Mouse (Mus musculus): ENCODE data around the gene B4galt2. TPM values are rescaled to one million over a fixed set of nuclear protein-coding genes. Genes with fewer than 3 reads are reported as not detected.
A peak's percentile ranks its signal among the peaks of the same experiment; 100 is the strongest.

Gene B4galt2
- not detected in 2 replicates for total RNA-seq (2017)

DNA sequence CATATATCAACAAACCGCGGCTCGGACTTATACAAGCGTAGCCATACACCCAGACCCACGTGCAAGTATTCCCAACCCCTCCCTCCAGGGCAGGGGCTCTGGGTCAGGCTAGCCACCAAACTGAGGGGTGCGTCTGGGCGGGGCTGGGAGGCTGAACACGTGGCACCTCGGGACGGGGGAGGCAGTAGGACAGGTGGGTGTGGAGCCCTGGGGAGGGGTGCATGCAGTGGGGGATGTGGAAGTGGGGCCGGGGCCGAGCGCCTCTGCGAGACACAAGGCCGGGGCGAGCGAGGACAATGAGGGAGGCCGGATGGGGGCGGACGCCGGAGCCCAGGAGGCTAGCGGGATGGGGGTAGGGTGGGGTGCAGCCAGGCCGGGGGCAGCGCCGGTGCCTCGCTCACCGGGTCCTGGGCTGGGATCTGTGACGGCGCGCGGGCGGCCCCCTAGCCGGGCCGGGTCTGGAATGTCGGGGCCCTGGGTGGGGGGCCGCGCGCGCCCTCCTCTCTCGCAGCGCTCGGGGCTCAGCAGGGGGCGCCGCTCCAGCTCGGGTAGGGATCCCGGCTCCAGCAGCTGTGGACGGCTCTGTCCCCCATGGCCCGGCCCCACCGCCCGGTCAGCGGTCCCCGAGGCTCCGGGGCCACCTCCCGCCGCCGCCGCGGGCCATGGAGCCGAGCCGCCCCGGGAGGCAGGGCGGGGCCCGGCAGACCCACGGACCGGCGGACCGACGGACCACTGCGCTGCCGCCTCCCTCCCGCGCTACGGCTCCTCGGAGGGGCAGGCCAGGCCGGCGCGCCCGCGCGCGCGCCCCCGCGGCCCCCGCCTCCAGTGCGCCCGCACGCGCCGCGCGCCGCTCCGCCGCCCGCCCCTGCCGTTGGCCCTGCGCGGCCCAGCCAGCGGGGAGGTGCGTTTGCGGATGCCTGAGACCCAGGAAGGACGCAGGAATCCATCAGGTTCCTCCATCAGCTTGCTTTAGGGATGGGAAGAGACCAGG is at the start of gene B4galt2:
TSS of gene B4galt2 (minus strand) at position 787 of the 991 bp plus-strand sequence.
- ATAC-seq (replicated peaks in 1 of 2; ENCODE audit: insufficient read depth in 1 of 2, low FRiP score in 2 of 2, low TSS enrichment in 1 of 2, low read depth in 1 of 2, poor library complexity in 2 of 2, severe bottlenecking in 2 of 2): no peak

DNA sequence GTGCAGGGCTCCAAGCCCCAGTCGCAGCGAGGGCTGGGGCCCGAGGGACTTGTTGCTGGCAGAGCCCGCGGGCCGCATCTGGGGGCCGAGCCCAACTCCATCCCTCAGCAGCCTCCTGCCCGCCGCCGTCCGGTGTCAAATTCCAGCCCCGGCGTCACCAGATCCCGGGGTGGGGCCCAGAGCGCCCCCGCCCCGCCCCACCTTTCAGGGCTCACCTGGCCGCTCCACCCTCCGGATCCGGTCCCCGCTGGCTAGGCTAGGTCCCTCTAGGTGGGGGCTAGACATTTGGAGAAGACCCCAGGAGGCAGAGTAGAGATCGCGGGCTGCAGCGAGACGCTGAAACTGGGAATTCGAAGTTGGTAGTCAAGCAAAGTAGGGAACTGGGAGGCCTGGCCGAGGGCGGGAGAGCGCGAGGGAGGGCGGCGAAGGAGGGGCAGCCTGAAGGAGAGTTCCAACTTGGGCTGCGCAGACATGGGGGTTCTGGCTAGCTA is 46.1 kb upstream of the B4galt2 start, which contains the start of gene Artn:
TSS of gene Artn (minus strand) at position 373 of the 491 bp plus-strand sequence.
- ATAC-seq (replicated peaks in 1 of 2; ENCODE audit: insufficient read depth in 1 of 2, low FRiP score in 2 of 2, low TSS enrichment in 1 of 2, low read depth in 1 of 2, poor library complexity in 2 of 2, severe bottlenecking in 2 of 2): no peak

DNA sequence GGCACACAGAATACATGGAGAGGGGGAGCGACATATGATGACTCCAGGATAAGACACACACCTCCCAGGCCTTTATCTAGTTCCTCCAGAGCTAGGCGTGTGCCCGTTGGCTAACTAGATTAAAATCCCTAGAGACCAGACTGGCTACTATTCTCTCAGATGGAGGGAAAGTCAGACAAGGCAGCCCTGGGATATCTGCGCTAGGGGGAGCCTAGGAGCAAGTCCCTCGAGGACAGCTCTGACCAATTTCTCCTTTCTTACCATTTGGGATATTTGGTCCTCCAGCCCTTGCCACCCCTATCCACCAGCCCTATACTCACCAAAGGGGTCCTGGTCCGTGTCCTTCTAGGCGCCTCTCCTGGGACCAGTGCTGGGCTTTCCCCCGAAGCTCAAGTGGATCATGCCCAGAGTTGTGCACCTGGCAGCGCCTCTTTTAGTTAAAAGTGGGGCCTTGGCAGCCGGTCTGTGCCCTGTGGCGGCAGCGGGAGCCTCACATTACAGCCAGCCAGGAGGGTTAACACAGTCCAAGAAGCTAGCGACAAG is 45.5 kb upstream of the B4galt2 start:
- ATAC-seq (replicated peaks in 1 of 2; ENCODE audit: insufficient read depth in 1 of 2, low FRiP score in 2 of 2, low TSS enrichment in 1 of 2, low read depth in 1 of 2, poor library complexity in 2 of 2, severe bottlenecking in 2 of 2): peak; percentile 40 to 54; a peak in 2 of 4 replicates

DNA sequence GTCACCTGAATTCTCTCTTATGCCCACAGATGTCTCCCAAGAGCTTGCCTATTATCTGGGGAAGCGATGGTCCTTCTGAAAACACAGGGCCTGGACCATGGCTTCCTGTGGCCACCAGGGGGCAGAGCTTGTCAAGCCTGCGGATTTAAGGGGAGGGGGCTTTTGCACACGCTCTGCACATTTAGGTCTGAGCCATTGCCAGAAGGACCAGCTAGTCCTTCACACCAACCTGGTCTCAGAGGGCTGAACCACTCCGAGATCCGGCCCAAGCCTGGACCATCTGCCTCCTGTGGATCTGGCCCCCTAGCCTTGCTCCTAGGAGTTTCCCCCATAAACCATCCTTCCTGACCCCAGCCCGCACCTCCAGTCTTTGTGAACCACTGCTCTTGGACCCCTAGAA is 44.9 kb upstream of the B4galt2 start:
- ATAC-seq (replicated peaks in 1 of 2; ENCODE audit: insufficient read depth in 1 of 2, low FRiP score in 2 of 2, low TSS enrichment in 1 of 2, low read depth in 1 of 2, poor library complexity in 2 of 2, severe bottlenecking in 2 of 2): 0 out of 4 replicates have a peak, but pooled peaks of 1 of the 2 experiments have one; percentile 33

DNA sequence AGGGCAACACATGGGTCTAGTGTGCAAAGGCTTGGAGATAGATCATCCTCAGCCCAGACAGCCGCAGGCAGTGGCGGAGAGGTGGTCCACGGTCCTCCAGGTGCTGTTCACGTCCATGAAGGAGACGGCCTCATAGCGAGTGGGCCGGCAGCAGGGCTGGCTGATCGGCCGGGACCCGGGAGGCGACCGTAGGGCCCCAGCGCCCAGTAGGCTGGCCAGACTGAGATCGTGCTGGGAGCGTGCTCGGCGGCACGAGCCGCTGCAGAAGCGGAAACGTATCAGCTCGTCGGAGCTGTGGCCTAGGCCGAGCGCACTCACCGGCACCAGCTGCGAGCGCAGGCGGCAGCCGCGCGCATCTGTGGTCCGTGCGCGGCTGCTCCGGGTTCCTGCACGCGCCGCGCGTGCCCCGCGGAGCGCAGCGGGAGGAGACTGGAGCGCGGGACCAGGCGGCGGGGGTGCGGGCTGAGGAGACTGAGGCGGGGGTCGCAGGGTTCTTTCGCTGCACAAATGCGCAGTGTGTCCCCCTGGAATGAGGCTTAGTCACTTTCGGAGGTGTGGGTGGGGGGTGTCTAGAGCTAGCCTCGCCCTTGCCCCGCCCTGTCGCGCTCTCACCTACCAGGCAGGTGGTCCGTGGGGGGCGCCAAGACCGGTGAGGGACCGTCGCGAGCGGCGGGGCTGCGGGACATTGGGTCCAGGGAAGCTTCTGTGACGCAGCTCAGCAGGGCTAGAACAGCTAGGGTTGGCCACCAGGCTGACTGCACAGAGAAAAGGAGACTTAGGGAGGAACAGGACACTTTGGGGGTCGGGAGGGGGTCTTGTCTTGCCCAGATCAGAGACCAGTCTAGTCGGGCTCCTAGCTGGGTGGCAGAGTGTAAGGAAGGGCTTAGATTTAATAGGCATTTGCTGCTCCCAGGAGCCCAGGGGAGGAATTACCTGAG is 43.5 kb upstream of the B4galt2 start:
- 0 out of 4 replicates have a peak, but pooled peaks of 1 of the 2 experiments have one; percentile 27 for ATAC-seq (replicated peaks in 1 of 2; ENCODE audit: insufficient read depth in 1 of 2, low FRiP score in 2 of 2, low TSS enrichment in 1 of 2, low read depth in 1 of 2, poor library complexity in 2 of 2, severe bottlenecking in 2 of 2)

DNA sequence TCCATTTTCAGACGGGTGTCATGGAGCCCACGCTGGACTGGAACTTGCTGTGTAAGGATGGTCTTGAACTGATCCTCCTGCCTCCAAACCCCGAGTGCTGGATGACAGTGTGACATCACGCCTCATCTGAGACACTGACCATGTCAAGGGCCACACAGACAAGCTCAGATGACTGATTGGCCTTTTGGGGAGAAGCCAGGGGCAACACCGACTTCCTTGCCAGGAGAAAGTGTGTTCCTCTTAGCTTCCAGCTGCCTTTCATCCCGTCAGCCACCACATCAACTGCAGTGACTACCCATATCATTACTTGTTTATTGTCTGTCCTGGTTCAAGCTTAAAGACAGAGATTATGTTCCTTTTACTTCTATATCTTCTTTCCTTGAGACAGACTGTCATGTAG is 41.6 kb upstream of the B4galt2 start:
- ATAC-seq (replicated peaks in 1 of 2; ENCODE audit: insufficient read depth in 1 of 2, low FRiP score in 2 of 2, low TSS enrichment in 1 of 2, low read depth in 1 of 2, poor library complexity in 2 of 2, severe bottlenecking in 2 of 2): no peak

DNA sequence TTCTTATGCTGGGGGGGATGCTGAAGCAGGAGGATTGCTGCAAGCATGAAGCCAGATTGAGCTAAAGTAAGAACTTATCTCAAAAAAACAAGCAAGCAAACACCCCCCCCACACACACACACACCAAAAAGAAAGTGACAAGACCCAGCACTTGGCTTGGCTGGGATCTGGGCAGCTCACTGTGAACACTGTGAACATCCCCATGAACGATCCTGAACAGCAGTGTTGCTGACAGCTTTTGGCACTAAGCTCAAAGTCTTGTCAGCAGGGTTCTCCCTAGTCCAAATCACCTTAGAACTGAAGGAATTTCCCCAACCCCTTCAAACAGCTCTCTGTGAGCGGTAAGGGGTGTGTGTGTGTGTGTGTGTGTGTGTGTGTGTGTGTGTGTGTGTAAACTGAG is 40.2 kb upstream of the B4galt2 start:
- ATAC-seq (replicated peaks in 1 of 2; ENCODE audit: insufficient read depth in 1 of 2, low FRiP score in 2 of 2, low TSS enrichment in 1 of 2, low read depth in 1 of 2, poor library complexity in 2 of 2, severe bottlenecking in 2 of 2): no peak

DNA sequence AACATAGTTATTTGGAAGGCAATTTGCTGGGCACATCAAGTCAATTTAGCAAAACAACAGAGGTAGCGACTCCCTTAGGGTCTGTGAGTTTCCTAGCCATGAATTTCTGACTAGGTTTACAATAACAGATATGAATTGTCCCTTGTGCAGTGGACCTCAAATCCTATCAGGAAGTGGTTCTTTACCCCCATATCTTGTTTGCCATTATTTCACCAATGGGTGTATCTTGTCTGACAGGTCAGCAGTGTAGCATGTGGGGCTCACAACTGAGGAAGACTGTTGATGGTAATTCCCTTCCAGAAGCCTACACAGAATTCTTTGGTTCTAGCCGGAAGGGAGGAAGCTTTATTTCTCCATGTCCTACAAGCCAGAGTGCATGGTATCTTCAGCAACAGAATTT is 38.1 kb upstream of the B4galt2 start:
- ATAC-seq (replicated peaks in 1 of 2; ENCODE audit: insufficient read depth in 1 of 2, low FRiP score in 2 of 2, low TSS enrichment in 1 of 2, low read depth in 1 of 2, poor library complexity in 2 of 2, severe bottlenecking in 2 of 2): no peak

DNA sequence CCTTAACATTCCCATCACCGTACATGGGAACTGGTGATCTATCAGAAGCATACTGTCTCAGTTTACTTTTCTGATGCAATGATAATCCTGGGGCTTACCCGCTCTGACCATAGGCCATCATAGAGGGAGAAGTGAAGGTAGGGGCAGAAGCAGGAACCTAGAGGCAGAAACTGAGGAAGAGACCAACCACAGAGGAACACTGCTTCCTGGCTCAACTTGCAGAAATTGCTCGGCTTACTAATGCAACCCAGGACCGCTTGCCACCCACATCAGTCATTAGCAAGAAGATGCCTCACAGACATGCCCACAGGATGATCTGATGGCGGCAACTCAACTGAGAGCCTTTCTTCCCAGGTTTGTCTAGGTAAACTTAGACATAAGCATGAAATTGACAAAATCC is 35.5 kb upstream of the B4galt2 start:
- ATAC-seq (replicated peaks in 1 of 2; ENCODE audit: insufficient read depth in 1 of 2, low FRiP score in 2 of 2, low TSS enrichment in 1 of 2, low read depth in 1 of 2, poor library complexity in 2 of 2, severe bottlenecking in 2 of 2): 0 out of 4 replicates have a peak, but pooled peaks of 1 of the 2 experiments have one; percentile 11

DNA sequence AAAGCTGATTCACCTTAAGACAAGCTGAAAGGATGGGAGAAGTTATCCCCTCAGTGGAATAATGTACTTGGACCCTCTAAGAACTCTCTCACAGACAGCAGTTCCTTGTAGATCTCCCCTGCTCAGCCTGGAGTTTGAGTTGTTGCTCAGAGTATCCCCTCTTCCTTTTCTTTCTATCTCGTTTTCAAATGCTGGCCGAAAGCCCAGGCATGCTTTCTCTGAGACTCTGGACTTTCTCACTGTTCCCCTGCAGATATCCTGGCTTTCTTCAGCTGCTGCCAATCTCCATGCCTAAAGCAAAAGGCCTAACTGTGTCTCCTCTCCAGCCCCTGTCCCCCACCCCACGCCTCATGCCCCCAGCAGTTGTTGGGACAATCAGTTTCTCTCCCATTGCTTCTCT is 35.0 kb upstream of the B4galt2 start:
- no peak for ATAC-seq (replicated peaks in 1 of 2; ENCODE audit: insufficient read depth in 1 of 2, low FRiP score in 2 of 2, low TSS enrichment in 1 of 2, low read depth in 1 of 2, poor library complexity in 2 of 2, severe bottlenecking in 2 of 2)

DNA sequence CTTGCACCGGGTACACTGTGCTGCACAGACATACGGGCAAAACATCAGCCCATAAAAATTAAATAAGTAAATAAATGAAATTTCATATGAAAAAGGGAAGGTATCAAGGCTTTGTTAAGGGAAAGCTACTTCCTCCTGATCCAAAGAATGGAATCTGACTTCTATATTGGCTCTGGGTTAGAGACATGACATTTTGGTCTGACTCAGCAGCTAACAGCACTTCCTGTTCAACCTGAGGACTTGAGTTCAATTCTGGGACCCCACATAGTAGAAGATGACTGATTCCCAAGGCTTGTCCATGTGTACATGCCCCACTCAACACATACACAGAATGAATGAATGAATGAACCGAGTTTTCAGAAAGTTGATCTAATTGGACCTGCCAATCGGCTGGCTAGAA is 34.6 kb upstream of the B4galt2 start:
- ATAC-seq (replicated peaks in 1 of 2; ENCODE audit: insufficient read depth in 1 of 2, low FRiP score in 2 of 2, low TSS enrichment in 1 of 2, low read depth in 1 of 2, poor library complexity in 2 of 2, severe bottlenecking in 2 of 2): no peak

DNA sequence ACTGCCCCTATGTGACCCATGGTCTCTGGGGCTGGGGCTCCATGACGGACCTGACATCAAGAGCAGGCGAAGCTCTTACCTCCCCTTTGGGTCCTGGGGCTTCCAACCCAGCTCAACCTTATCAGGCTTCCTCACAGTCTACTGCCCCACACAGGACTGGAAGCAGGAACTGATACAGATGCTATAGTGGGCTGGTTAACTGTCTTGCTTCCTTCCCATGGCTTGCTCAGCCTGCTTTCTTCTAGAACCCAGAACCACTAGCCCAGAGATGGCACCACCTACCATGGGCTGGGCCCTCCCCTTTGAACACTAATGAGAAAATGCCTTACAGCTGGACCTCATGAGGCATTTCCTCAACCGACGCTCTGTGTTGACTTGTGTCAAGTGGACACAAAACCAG is 34.1 kb upstream of the B4galt2 start:
- ATAC-seq (replicated peaks in 1 of 2; ENCODE audit: insufficient read depth in 1 of 2, low FRiP score in 2 of 2, low TSS enrichment in 1 of 2, low read depth in 1 of 2, poor library complexity in 2 of 2, severe bottlenecking in 2 of 2): no peak

DNA sequence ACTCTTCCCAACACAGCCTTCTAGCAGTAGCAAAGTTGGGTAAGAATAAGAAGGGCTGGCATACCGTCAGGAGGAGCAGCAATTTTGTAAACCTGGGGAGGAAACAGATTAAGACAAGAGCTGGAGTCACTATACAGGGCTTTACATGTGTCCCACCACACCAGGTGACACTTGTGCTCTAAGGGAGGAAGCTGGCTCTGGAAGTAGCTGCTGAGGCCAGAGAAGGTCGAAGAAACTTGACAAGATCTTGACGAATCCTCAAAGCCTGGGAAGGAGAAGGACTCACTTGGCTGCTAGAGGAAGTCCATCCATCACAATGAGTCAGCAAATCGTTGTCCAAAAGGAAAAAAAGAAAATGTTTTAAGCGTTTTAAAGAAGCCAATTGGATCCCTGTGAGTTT is 33.1 kb upstream of the B4galt2 start:
- no peak for ATAC-seq (replicated peaks in 1 of 2; ENCODE audit: insufficient read depth in 1 of 2, low FRiP score in 2 of 2, low TSS enrichment in 1 of 2, low read depth in 1 of 2, poor library complexity in 2 of 2, severe bottlenecking in 2 of 2)

DNA sequence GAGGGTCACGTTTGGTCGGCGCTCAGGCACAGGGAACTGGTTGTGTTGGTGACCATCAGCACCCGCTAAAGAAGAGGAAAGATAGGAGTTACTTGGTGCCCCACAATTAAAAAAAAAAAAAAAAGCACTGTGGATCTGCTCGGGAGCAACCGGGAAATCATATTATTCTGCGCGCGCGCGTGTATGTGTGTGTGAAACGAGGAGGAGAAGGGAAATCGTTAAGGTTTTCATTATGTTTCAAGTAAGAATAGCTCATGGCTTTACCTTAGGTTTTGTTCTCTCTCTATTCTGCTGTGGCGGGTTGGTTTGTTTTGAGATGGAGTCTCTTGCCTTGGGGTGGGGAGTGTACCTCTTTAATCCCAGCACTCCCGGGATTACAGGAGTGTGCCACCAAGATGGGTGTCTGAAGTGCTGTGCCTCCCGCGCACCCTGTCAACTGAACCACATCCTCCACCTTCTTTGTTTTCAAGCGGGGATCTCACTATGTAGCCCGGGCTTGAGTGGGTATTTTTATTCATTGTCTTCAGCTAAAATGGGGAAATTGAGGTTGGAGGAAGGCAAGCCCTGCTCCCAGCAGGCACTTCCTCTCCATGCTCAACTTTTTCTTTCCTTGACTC is 32.3 kb upstream of the B4galt2 start:
- ATAC-seq (replicated peaks in 1 of 2; ENCODE audit: insufficient read depth in 1 of 2, low FRiP score in 2 of 2, low TSS enrichment in 1 of 2, low read depth in 1 of 2, poor library complexity in 2 of 2, severe bottlenecking in 2 of 2): 0 out of 4 replicates have a peak, but pooled peaks of 1 of the 2 experiments have one; percentile 6

DNA sequence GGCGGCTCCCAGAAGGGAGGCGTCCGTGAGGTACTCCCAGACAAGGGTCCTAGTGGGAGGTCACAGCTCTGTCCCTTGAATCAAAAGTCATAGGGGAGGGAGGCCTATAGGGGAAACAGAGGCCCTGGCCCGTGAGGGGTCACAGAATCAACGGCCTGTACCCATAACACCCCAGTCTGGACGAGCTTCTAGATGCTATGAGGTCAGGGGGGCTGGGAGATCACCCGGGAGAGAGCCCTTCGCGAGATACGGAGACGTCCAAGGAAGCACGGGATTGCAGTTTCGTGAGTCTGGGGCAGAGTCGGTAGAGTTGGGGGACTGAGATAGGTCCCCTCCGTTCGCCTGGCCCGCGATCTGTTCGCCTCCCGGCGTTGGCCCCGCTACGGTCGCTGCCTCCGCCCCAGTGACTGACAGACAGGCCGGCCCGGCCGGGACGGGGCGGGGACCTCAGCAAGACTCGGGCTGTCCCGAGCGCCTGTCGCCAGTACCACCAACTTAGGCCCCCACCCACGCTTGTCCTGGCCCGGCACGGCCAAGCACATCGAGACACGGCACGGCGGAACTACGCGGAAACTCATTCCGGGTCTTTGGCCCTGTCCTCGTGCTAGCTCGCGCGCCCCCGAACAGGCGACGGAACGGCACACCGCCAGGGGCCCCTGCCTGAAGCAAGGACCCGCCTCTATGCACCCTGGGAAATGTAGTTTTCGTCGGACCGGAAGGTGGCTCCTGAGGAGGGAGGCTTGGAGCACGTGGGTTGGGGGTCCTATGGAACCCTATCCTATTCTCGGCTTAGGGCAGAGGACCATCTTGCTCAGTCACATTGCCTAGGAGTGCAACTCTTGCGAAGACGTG is 31.5 kb upstream of the B4galt2 start, which contains the start of gene Ipo13:
TSS of gene Ipo13 (minus strand) at position 409 of the 852 bp plus-strand sequence.
- ATAC-seq (replicated peaks in 1 of 2; ENCODE audit: insufficient read depth in 1 of 2, low FRiP score in 2 of 2, low TSS enrichment in 1 of 2, low read depth in 1 of 2, poor library complexity in 2 of 2, severe bottlenecking in 2 of 2): peak; percentile 82 to 88

DNA sequence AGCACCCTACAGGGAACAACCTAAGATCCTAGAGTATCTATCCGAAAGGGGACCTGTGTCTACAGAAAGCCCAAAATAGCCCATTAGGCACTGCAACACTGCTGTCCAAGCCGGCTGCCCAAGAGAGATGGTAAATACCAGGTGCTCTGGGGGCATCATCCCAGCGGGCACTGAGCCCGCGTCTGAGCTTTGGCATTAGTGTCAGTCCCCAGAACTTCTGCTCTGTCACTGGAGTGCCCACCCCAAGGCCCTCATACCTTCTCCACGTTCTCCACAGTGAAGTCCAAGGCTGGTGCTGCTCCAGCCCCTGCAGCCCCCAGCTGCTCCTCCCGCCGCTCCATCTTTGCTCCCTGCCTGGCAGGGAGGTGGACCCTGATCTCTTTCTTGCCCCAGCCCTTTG is 30.7 kb upstream of the B4galt2 start:
- ATAC-seq (replicated peaks in 1 of 2; ENCODE audit: insufficient read depth in 1 of 2, low FRiP score in 2 of 2, low TSS enrichment in 1 of 2, low read depth in 1 of 2, poor library complexity in 2 of 2, severe bottlenecking in 2 of 2): no peak

Data from hematopoietic stem cell, adult 5-6 weeks (primary cell).